Mouse (Mus musculus) forebrain, embryonic 14.5 days (tissue): ENCODE results near the gene Apol8. TPM values are rescaled to one million over a fixed set of nuclear protein-coding genes. Genes with fewer than 3 reads are reported as not detected.

Experiments used
- ATAC-seq: fragments of 200-750 bp; cut with Nextera tagmentation; 2 replicates; pipeline ENCODE4 v1.8.0; 2017; ENCODE audit warnings: mild to moderate bottlenecking, moderate library complexity
- DNase-seq: peaks from one replicate; pipeline ENCODE4 v3.0.0-alpha.2; 2015; ENCODE audit warnings: low spot score
- H3K27ac ChIP-seq: fragments of 300-500 bp; sonication (generic); 2 replicates; pipeline ENCODE4 v1.5.1; 2014; ENCODE audit warnings: low read depth, mild to moderate bottlenecking, control low read depth, low read length, moderate library complexity
- H3K27me3 ChIP-seq: fragments of 300-500 bp; sonication (generic); replicated peaks from 2 replicates; pipeline ENCODE4 v1.6.1; 2014; ENCODE audit warnings: low read length, control low read depth, mixed read lengths; ENCODE audit not compliant: control insufficient read depth, insufficient read depth
- H3K36me3 ChIP-seq: fragments of 300-500 bp; sonication (generic); 2 replicates; pipeline ENCODE4 v1.6.1; 2014; ENCODE audit warnings: low read length, control low read depth; ENCODE audit not compliant: control insufficient read depth, insufficient read depth
- H3K4me1 ChIP-seq: fragments of 300-500 bp; sonication (generic); 2 replicates; pipeline ENCODE4 v1.6.1; 2014; ENCODE audit warnings: antibody characterized with exemption, low read length, control low read depth; ENCODE audit not compliant: control insufficient read depth, insufficient read depth
- H3K4me2 ChIP-seq: fragments of 300-500 bp; sonication (generic); 2 replicates; pipeline ENCODE4 v1.6.1; 2014; ENCODE audit warnings: mild to moderate bottlenecking, control low read depth, low read length
- H3K4me3 ChIP-seq: fragments of 300-500 bp; sonication (generic); 2 replicates; pipeline ENCODE4 v1.5.1; 2014; ENCODE audit warnings: low read depth, low read length, control low read depth
- H3K9ac ChIP-seq: fragments of 300-500 bp; sonication (generic); 2 replicates; pipeline ENCODE4 v1.6.1; 2014; ENCODE audit warnings: mild to moderate bottlenecking, low read length, control low read depth, moderate library complexity
- H3K9me3 ChIP-seq: fragments of 300-500 bp; sonication (generic); replicated peaks from 2 replicates; pipeline ENCODE4 v1.6.1; 2016; ENCODE audit warnings: low read length, control low read depth, mixed read lengths; ENCODE audit not compliant: control insufficient read depth
- WGBS: fragments of 180-500 bp; shearing (Covaris S2); extraction: QIAGEN DNeasy Blood & Tissue Kit; methylation state at CpG from one replicate; pipeline ENCODE4 v1.1.7; 2014; 5-methylcytosine and 5-hydroxymethylcytosine counted together
- polyA plus RNA-seq: library from polyadenylated mRNA; unstranded; fragments of >200 nt; fragmentation: Nextera tagmentation; extraction: Ambion mirVana; gene quantifications from 2 replicates; pipeline ENCODE4 v1.2.1, GENCODE M21; 2014

The Apol8 gene
- polyA plus RNA-seq, 1 experiment from 2014 or later, result 0.06 TPM

DNA sequence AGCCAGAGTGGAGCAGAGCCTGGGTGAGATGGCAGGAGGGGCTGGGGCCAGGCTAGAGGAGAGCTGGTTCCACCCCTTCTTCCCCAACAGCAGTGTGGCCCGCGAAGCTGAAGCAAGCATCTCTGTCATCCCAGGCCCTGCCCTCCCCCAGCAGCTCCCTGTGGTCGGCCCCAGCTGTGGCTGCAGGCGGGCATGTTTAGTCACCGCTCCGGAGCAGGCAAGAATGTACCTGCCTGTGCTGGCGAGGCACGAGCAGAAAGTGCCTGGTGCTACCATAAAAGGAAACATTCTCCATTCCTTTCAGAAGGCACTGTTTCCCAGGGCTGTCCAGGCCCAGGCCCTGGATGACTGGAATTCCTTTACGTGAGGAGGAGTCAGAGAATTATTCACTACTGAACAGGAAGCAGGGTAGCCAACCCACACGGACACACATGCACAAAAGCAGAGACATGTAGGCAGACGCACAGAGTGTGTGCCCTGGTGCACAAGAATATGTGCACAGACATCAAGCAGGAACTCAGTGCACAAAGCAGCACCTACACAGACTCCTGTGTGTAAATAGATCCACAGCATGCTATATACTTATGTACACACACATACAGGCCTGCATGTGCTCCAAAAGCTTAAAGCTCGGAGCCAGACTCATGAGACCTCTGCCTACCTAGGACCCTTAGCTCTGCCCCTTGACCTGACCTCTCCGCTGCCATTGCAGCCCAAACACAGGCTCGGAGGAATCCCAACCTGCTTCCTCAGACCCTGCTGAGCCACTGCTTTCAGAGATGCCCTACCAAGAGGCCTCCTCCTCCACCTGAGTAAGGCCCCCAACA, 42.1 kb upstream of the Apol8 start:
- no peak for DNase-seq
- Histone ChIP-seq H3K9me3 (no peaks in the 10 kb centered on the region), H3K27ac (peak overlapping the region; percentile 66), H3K9ac (peak overlapping the region; percentile 21; the same call in 1 of the 2 replicates), H3K36me3 (peaks cover 25% of the 10 kb centered on the region), H3K4me3 (no peak overlapping the region), H3K4me2 (no peak overlapping the region), H3K4me1 (no peaks in the 10 kb centered on the region), H3K27me3 (no peaks in the 10 kb centered on the region)
- ATAC-seq, result no peak
- 34% methylated on average over 14 of the region's 14 CpGs for WGBS

DNA sequence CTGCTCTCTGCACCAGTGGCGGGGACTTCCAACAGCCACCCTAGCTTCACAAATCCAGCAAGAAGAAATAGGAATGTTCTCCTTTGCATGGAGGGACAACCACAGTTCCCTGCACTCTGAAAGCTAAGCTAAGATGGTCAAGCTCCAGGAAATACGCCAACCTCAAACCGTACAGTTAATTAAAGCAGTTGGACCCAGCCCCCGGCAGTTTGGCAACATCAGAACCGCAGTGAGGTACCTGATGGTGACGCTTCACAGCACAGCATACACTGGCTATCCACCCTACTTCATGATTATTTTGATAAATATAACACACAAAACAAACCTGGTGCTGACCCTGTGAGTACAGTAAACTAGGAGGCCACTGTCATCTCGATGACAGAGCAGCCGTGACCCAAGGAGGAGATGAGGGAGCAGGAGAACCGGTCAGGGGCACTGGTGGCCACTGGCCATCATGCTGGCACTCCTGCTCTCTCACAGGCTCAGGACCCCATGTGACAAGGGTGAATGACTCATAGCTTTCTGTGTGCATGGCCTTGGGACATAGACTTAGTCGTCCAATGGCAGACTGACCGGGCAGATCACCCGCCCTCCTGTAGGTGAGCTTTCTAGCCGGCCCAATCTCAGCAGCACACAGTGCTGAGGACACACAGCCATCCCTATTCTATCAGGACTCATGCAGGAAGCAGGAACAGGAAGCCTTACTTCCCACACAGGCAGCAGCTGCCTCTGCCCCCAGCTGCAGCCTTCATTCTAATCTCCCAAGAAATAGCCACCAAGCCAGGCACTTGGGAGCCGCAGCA, 41.0 kb upstream of the Apol8 start:
- ATAC-seq (no peak), DNase-seq (no peak)
- H3K4me3 ChIP-seq, result no peak overlapping the region
- H3K4me1 ChIP-seq, result no peaks in the 10 kb centered on the region
- H3K27ac ChIP-seq, result peak overlapping the region; percentile 66; the same call in 1 of the 2 replicates
- no peak overlapping the region for H3K9ac ChIP-seq
- no peaks in the 10 kb centered on the region for H3K27me3 ChIP-seq
- H3K36me3 ChIP-seq, result peaks cover 23% of the 10 kb centered on the region; the same call in 1 of the 2 replicates
- H3K9me3 ChIP-seq, result no peaks in the 10 kb centered on the region
- 85% methylated on average over 14 of the region's 14 CpGs for WGBS
- H3K4me2 ChIP-seq, result no peak overlapping the region

DNA sequence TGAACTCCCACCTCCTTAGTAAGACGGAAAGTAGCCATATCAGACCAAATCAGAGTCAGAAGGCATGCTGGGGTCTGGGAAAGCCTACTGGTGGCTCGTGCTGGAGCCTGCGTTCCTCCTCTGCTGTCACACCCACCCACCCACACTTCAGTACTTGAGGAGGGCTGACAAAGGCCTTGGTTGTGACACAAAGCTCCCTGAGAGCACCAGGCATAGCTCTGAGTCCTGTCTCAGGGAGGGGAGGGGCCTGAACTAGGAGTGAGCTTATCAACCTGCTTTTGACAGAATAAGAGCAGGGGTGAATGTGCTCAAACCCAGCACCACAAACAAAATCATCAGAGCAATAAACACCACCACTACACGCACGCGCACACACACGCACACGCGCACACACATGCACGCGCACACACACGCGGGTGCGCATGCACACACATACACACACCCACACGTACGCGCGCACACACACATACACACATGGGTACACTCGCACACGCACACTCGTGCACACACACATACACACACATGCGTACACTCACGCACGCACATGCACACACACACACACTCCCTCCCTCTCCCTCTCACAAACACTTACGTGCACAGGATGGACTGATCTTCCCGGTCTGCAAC, 39.7 kb upstream of the Apol8 start:
- H3K9ac ChIP-seq, result no peak overlapping the region
- 97% methylated on average over 26 of the region's 26 CpGs for WGBS
- DNase-seq, result no peak
- no peaks in the 10 kb centered on the region for H3K27me3 ChIP-seq
- no peak overlapping the region for H3K4me2 ChIP-seq
- H3K36me3 ChIP-seq, result peaks cover 24% of the 10 kb centered on the region; the same call in 1 of the 2 replicates
- ATAC-seq, result no peak
- no peaks in the 10 kb centered on the region for H3K4me1 ChIP-seq
- no peaks in the 10 kb centered on the region for H3K9me3 ChIP-seq
- no peak overlapping the region for H3K27ac ChIP-seq
- H3K4me3 ChIP-seq, result no peak overlapping the region

DNA sequence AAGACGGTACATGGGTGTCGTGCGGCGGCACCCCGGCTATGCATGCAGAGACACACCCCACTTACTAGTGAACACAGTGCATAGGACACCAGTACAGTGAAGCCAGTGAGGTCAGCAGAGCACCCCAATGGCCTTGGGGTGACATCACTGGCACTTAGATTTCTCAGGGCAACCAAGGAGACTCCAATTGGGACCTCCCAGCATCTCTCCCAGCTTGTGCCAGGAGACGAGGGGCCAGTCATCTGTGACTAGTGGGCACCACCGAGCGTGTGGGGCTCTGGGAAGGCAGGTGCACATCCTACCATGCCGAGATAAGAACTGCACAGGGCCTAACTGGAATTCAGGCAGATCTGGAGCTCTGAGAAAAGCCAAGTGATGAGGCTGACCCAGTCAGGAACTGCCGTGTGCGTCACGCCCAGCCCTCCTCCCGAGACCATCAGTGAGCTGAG, 38.1 kb upstream of the Apol8 start:
- H3K27me3 ChIP-seq, result no peaks in the 10 kb centered on the region
- H3K36me3 ChIP-seq, result peaks cover 36% of the 10 kb centered on the region
- H3K9ac ChIP-seq, result no peak overlapping the region
- H3K27ac ChIP-seq, result no peak overlapping the region
- no peak overlapping the region for H3K4me2 ChIP-seq
- DNase-seq, result no peak
- no peak for ATAC-seq
- H3K9me3 ChIP-seq, result no peaks in the 10 kb centered on the region
- no peak overlapping the region for H3K4me3 ChIP-seq
- WGBS, result 93% methylated on average over 13 of the region's 13 CpGs
- no peaks in the 10 kb centered on the region for H3K4me1 ChIP-seq

DNA sequence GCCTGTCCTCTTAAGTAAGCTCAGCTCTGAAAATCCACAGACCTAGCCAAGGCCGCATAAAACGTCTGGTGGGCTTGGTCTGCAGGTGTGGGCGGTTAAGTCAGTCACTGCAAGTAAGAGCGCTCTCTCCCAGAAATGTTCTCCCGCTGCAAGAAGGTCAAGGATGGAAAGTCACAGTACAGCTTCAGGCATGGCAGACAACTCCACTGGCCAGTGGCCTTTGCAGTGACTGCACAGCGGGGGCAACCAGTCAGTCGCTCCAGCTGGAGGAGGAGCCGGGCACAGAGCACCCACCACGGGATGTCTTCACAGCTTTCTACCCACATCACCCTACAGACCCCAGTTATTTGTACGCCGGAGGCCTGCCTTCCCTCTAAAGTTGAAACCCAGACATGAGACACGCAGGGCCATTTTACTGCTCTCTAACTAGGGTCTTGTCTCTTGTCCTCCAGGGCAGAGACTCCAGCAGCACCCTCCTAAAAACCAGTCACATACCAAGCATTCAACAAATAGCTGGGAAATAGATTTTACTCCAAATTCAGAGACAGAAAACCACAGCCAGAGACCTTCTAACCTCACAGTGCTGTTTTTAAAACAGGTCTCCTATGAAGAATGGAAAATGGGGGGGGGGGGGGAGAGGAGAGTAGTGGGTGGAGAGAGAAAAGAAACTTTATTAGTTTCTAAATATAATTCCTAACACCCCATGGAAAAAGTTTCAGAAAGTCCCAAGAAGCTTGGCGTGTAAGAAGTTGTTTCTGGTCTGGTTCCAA, 37.5 kb upstream of the Apol8 start:
- no peak overlapping the region for H3K27ac ChIP-seq
- DNase-seq, result no peak
- H3K4me1 ChIP-seq, result no peaks in the 10 kb centered on the region
- H3K36me3 ChIP-seq, result peaks cover 43% of the 10 kb centered on the region
- no peak overlapping the region for H3K9ac ChIP-seq
- H3K4me2 ChIP-seq, result no peak overlapping the region
- H3K27me3 ChIP-seq, result no peaks in the 10 kb centered on the region
- no peak overlapping the region for H3K4me3 ChIP-seq
- no peaks in the 10 kb centered on the region for H3K9me3 ChIP-seq
- 90% methylated on average over 13 of the region's 13 CpGs for WGBS
- ATAC-seq, result no peak

DNA sequence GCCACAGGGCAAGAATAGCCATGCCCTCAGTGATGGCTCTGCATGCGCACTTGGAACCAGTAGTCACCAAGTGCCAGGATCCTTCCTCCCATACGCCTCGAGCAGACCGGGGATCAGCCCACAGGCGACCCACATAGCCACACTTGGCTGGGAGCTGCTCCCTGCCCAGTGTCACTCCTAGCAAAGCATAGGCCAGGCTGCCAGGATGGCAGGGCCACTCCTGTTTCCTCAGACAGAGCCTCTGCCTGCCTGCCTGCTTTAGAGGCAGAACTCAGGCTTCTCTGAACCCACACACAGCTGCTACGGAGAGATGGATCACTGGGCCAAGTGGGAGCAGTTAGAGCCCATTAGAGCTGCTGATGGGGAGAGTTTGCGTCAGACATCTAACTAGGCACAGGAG, 36.8 kb upstream of the Apol8 start:
- Histone ChIP-seq H3K36me3 (peaks cover 50% of the 10 kb centered on the region), H3K4me2 (no peak overlapping the region), H3K4me1 (no peaks in the 10 kb centered on the region), H3K9me3 (no peaks in the 10 kb centered on the region), H3K4me3 (no peak overlapping the region), H3K27ac (no peak overlapping the region), H3K9ac (no peak overlapping the region), H3K27me3 (no peaks in the 10 kb centered on the region)
- DNase-seq, result no peak
- no peak for ATAC-seq
- WGBS, result 89% methylated on average over 7 of the region's 7 CpGs

DNA sequence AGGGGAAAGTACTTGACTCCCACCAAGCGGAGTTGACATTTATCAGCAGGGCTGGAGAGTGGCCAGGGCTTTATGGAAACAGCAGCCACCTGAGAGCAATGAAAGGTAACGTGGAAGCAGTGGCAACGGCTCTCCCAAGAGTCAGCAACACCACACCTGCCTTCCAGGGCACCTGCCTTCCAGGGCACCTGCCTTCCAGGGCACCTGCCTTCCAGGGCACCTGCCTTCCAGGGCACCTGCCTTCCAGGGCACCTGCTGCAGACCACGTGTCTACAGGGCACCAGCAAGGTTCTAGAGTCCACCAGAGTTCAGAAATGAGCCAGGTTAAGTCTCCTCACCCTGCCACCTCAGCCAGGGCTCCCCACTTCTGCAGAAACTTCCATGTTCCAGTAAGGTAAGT, 36.3 kb upstream of the Apol8 start:
- H3K4me1 ChIP-seq, result no peaks in the 10 kb centered on the region
- H3K9ac ChIP-seq, result no peak overlapping the region
- H3K36me3 ChIP-seq, result peaks cover 55% of the 10 kb centered on the region
- H3K4me3 ChIP-seq, result no peak overlapping the region
- no peaks in the 10 kb centered on the region for H3K9me3 ChIP-seq
- no peak for DNase-seq
- no peak overlapping the region for H3K27ac ChIP-seq
- 92% methylated on average over 4 of the region's 4 CpGs for WGBS
- no peaks in the 10 kb centered on the region for H3K27me3 ChIP-seq
- no peak overlapping the region for H3K4me2 ChIP-seq
- no peak for ATAC-seq

DNA sequence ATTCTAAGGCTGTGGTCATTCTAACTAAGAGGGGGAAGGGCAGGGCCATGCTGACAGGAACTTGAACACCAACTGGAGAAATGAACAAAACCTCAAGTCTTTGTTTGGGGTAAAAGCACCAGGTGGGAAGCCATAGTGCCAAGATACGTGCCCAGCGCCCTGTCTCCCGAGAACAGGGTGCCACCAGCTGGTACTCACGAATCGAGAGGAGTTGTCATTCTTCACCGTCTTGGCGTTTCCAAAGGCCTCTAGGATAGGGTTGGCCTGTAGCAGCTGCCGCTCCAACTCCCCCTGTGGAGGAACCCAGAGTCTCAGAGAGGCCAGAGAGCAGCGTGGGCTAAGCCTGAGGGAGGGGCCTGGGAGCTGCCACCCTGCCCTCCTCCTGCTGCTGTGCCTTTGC, 35.3 kb upstream of the Apol8 start:
- Histone ChIP-seq H3K27ac (no peak overlapping the region), H3K9ac (no peak overlapping the region), H3K27me3 (no peaks in the 10 kb centered on the region), H3K9me3 (no peaks in the 10 kb centered on the region), H3K36me3 (peaks cover 62% of the 10 kb centered on the region), H3K4me3 (no peak overlapping the region), H3K4me2 (no peak overlapping the region), H3K4me1 (no peaks in the 10 kb centered on the region)
- DNase-seq, result no peak
- ATAC-seq, result no peak
- WGBS, result 77% methylated on average over 9 of the region's 9 CpGs
